In genomic region chr2:34960966-34961365, GRCm38 (mm10) we compare ENCODE assay signal across 8 mouse cellular contexts. TPM values are rescaled to one million over a fixed set of nuclear protein-coding genes. Genes with fewer than 3 reads are reported as not detected.
DNase-seq lines count a peak whose midpoint lies in the region; ATAC-seq and TF ChIP-seq lines count a peak whose summit lies in the region.

No protein-coding gene starts in this region.

- H3K36me3 ChIP-seq in heart, embryonic 12.5 days = no peaks in the 10 kb centered on the region
- H3K36me3 ChIP-seq in thymus, adult 2 months (ENCODE audit: control insufficient read depth, insufficient read depth, low read length) = no peaks in the 10 kb centered on the region
- H3K36me3 ChIP-seq in liver, embryonic 12.5 days = no peaks in the 10 kb centered on the region
- no peaks in the 10 kb centered on the region for H3K36me3 ChIP-seq in stomach, postnatal 0 days (ENCODE audit: control insufficient read depth, insufficient read depth, low read length)

- no peak for TF ChIP-seq POLR2A in thymus, adult 2 months (IDR thresholded peaks at IDR 0.05; ENCODE audit: control insufficient read depth, extremely low read depth, insufficient read depth, low read length, poor library complexity)

- H3K4me1 ChIP-seq in heart, embryonic 12.5 days (replicated peaks) = peaks cover 14% of the 10 kb centered on the region
- H3K4me1 ChIP-seq in thymus, adult 2 months (replicated peaks; ENCODE audit: control insufficient read depth, insufficient read depth, low read length) = peaks cover 80% of the 10 kb centered on the region
- H3K4me1 ChIP-seq in liver, embryonic 12.5 days = peaks cover 29% of the 10 kb centered on the region
- 0 out of 2 replicates have a peak, but pooled peaks cover 6% of the 10 kb centered on the region for H3K4me1 ChIP-seq in stomach, postnatal 0 days (replicated peaks; ENCODE audit: control insufficient read depth, insufficient read depth)

- no peak for DNase-seq in heart, adult 11 months
- no peak for DNase-seq in thymus, adult 2 months
- no peak for DNase-seq in thymus, postnatal 25 days
- no peak for DNase-seq in stomach, postnatal 0 days (ENCODE audit: low spot score)
- DNase-seq in MN1 (ENCODE audit: low spot score) = no peak

- H3K9ac ChIP-seq in heart, embryonic 12.5 days = peak overlapping the region; percentile 58
- H3K9ac ChIP-seq in liver, embryonic 12.5 days = no peak overlapping the region
- H3K9ac ChIP-seq in stomach, postnatal 0 days (ENCODE audit: low read length) = peak overlapping the region; percentile 47; the same call in 1 of the 2 replicates

- no peak for TF ChIP-seq CTCF in thymus, adult 2 months (IDR thresholded peaks at IDR 0.05; ENCODE audit: borderline replicate concordance, control insufficient read depth, extremely low read depth, insufficient read depth, low read length, poor library complexity)
- TF ChIP-seq CTCF in stomach, postnatal 0 days (IDR thresholded peaks at IDR 0.05; ENCODE audit: low read depth) = no peak

- H3K4me3 ChIP-seq in heart, embryonic 12.5 days = peak overlapping the region; percentile 39
- peak overlapping the region; percentile 46 for H3K4me3 ChIP-seq in thymus, adult 2 months (ENCODE audit: control insufficient read depth, insufficient read depth, low read length)
- peak overlapping the region; percentile 25 for H3K4me3 ChIP-seq in liver, embryonic 12.5 days
- H3K4me3 ChIP-seq in stomach, postnatal 0 days (ENCODE audit: low read depth, low read length) = peak overlapping the region; percentile 31

- H3K4me2 ChIP-seq in heart, embryonic 12.5 days = peak overlapping the region; percentile 72
- peak overlapping the region; percentile 56 for H3K4me2 ChIP-seq in liver, embryonic 12.5 days
- H3K4me2 ChIP-seq in stomach, postnatal 0 days (replicated peaks; ENCODE audit: low read depth) = peak overlapping the region; percentile 62

- H3K9me3 ChIP-seq in heart, embryonic 12.5 days (replicated peaks) = peaks cover 3% of the 10 kb centered on the region; the same call in 1 of the 2 replicates
- H3K9me3 ChIP-seq in liver, embryonic 12.5 days (replicated peaks) = no peaks in the 10 kb centered on the region
- H3K9me3 ChIP-seq in stomach, postnatal 0 days (ENCODE audit: control insufficient read depth, low read length) = no peaks in the 10 kb centered on the region

- H3K27ac ChIP-seq in heart, embryonic 12.5 days (ENCODE audit: poor library complexity, severe bottlenecking) = no peak overlapping the region
- H3K27ac ChIP-seq in thymus, adult 2 months (ENCODE audit: control insufficient read depth, insufficient read depth, low read length) = peak overlapping the region; percentile 96
- H3K27ac ChIP-seq in liver, embryonic 12.5 days = no peak overlapping the region
- no peak overlapping the region for H3K27ac ChIP-seq in stomach, postnatal 0 days (replicated peaks)

- no peak for TF ChIP-seq EP300 in stomach, postnatal 0 days (optimal IDR thresholded peaks at IDR 0.05)

- no peak for ATAC-seq in heart, embryonic 12.5 days (ENCODE audit: insufficient number of reproducible peaks, low FRiP score)
- no peak for ATAC-seq in liver, embryonic 12.5 days
- no peak for ATAC-seq in stomach, postnatal 0 days (ENCODE audit: low FRiP score, low TSS enrichment)
- ATAC-seq in activated CD4-positive, CD25-positive, alpha-beta regulatory T cell, adult 4 months = no peak

- no peaks in the 10 kb centered on the region; the same call in 1 of the 2 replicates for H3K27me3 ChIP-seq in heart, embryonic 12.5 days (replicated peaks)
- no peaks in the 10 kb centered on the region for H3K27me3 ChIP-seq in thymus, adult 2 months (ENCODE audit: control insufficient read depth, insufficient read depth, low read length)
- H3K27me3 ChIP-seq in liver, embryonic 12.5 days (replicated peaks) = peaks cover 23% of the 10 kb centered on the region
- H3K27me3 ChIP-seq in stomach, postnatal 0 days (ENCODE audit: control insufficient read depth, insufficient read depth, low read length) = no peaks in the 10 kb centered on the region

- WGBS in heart, embryonic 12.5 days = 59% methylated on average over 6 of the region's 6 CpGs
- WGBS in thymus, adult 2 months = 76% methylated on average over 6 of the region's 6 CpGs
- 58% methylated on average over 6 of the region's 6 CpGs for WGBS in liver, embryonic 12.5 days (ENCODE audit: insufficient replicate concordance)
- 63% methylated on average over 6 of the region's 6 CpGs for WGBS in stomach, postnatal 0 days

RNA-seq across cellular contexts. Expression of gene Traf1, which starts 0.6 kb away (rescaled TPM):
- 1.2 and 1.3 TPM in 2 replicates for polyA plus RNA-seq in heart, embryonic 12.5 days (2016; fragmentation: Nextera tagmentation; extraction: Ambion mirVana)
- polyA plus RNA-seq in thymus, adult 2 months (2012; rRNA removed) = 76.7 and 80.4 TPM in 2 replicates
- 0.12 and 0.27 TPM in 2 replicates for polyA plus RNA-seq in liver, embryonic 12.5 days (2016; fragmentation: Nextera tagmentation; extraction: Ambion mirVana)
- 1.7 and 2.2 TPM in 2 replicates for polyA plus RNA-seq in stomach, postnatal 0 days (2015; fragmentation: Nextera tagmentation; extraction: Ambion mirVana)
- 100 to 1,000 TPM; 213 to 237 TPM for polyA plus RNA-seq in activated CD4-positive, CD25-positive, alpha-beta regulatory T cell, adult 4 months (2017; shearing (Covaris generic))

RNA-seq across cellular contexts. Expression of gene Phf19, which starts 47.1 kb away (rescaled TPM):
- polyA plus RNA-seq in heart, embryonic 12.5 days (2016; fragmentation: Nextera tagmentation; extraction: Ambion mirVana) = 2.6 and 3.2 TPM in 2 replicates
- polyA plus RNA-seq in thymus, adult 2 months (2012; rRNA removed) = 18.8 and 24.1 TPM in 2 replicates
- polyA plus RNA-seq in liver, embryonic 12.5 days (2016; fragmentation: Nextera tagmentation; extraction: Ambion mirVana) = 3.1 and 3.7 TPM in 2 replicates
- 3.5 and 3.7 TPM in 2 replicates for polyA plus RNA-seq in stomach, postnatal 0 days (2015; fragmentation: Nextera tagmentation; extraction: Ambion mirVana)
- 1 to 10 TPM; 1.2 to 1.8 TPM for polyA plus RNA-seq in activated CD4-positive, CD25-positive, alpha-beta regulatory T cell, adult 4 months (2017; shearing (Covaris generic))

Comparison
In these comparisons a context has a peak if more than half of its experiments do, and no peak if none do; other contexts are left out.
1. RNA of gene Traf1, which starts 0.6 kb away (polyA plus RNA-seq): 213 to 237 TPM in activated CD4-positive, CD25-positive, alpha-beta regulatory T cell, adult 4 months and 76.7 to 80.4 TPM in thymus, adult 2 months; 1.7 to 2.2 TPM in stomach, postnatal 0 days, 1.2 to 1.3 TPM in heart, embryonic 12.5 days and 0.12 to 0.27 TPM in liver, embryonic 12.5 days; every median in the first group is over 10 times any median in the second.
2. Peak in every context shown above with its lines, with median percentiles within 50 percentile points of each other: H3K4me2 ChIP-seq and H3K4me3 ChIP-seq.